Mouse (Mus musculus) forelimb bud, embryonic 11.5 days (tissue): ENCODE measurements at regions not wholly inside any gene's neighbourhood (a gene's known extent, or its start where the extent isn't known, plus 50 kb on each side); places are given as distances from the start of the nearest gene placed in this dataset.
"Not testable (repeated sequence)": the region's sequence is repeated elsewhere in the genome, so short reads cannot be mapped to it uniquely, and the experiment has no call there.

Source experiments
- DNase-seq: peaks from one replicate; pipeline ENCODE4 v3.0.0-alpha.2; 2012; ENCODE audit warnings: low read depth, low spot score

GRCm38 (mm10) chr1:142108826-142109225 is 1531.6 kb upstream of the B3galt2 start:
- DNase-seq, result not testable (repeated sequence)

DNA sequence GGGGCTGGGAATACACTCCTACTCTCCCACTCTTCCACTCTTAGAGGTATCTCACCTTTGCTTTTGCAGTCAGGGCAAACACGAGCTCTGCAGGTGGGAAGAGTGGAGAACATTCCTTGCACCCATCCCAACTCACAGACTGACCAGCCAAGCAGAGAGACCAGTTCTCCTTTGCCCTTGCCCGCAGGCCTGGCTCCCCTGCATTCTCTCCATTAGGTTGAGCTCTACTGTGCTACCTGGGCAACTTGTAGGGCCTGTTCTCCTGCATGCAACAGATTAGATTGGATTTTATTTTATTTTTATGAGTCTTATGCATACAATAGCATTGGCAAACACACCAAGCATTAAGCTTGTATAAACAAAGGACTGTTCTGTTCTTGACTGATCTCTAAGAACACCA is 1483.2 kb upstream of the B3galt2 start:
- no peak for DNase-seq

DNA sequence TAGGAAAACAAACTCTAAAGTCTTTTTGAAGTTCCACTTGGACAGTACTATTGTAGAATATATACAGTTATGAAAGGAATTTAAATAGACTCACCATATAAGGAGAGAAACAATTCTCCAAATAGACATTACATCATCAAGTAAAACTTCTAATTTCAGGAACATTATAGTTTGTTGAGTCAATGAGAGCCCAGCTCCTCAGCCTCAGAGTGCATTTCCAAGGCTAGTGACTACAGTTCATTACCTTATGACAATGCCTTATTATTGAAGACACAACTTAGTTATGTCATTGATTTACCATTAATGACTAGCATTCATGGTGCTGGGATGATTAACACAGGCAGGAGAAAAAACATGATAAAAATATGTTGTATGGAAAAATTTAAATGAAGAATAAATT is 1481.0 kb upstream of the B3galt2 start:
- no peak for DNase-seq

DNA sequence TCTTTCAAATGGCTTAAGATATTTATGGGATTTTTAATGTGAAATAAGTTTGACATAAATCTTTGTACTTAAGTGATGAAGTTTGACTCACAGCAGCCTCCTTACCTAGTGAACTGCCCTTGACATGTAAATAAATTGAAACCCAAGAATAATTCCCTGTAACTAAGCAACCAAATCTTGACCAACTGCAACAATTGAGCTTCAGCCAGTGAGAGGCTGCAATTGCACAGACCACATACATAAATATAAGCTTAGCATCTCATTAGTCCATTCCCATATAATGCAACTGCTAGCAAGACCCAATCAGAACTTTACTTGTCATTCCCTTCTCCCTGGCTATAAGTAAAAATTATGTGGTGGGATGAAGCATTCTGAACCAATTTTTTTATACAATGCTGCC is 1473.5 kb upstream of the B3galt2 start:
- DNase-seq, result peak; percentile 45

- peak; percentile 20 for DNase-seq
Measured at GRCm38 (mm10) chr1:142171134-142171533, 1469.3 kb upstream of the B3galt2 start.

DNA sequence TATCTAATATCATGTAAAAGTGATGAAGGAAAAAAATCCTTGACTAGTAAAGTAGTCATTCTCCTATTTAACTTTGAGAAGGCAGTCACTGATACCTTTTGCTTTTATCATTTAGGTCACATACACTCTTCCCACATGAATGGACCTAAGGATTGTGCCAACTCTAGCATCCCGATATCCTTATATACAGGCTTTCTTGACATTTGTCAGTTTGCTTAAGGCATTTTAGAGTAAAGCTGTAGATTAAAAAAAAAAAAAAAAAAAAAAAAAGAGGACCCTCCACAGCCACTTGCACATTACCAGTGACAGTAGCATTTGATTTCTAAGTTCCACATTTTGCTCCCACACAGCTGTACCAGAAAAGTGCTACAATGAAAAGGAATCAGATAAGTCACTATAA is 1425.7 kb upstream of the B3galt2 start:
- DNase-seq, result no peak
